Mouse (Mus musculus): ENCODE results near the gene Wdr74.

DNA sequence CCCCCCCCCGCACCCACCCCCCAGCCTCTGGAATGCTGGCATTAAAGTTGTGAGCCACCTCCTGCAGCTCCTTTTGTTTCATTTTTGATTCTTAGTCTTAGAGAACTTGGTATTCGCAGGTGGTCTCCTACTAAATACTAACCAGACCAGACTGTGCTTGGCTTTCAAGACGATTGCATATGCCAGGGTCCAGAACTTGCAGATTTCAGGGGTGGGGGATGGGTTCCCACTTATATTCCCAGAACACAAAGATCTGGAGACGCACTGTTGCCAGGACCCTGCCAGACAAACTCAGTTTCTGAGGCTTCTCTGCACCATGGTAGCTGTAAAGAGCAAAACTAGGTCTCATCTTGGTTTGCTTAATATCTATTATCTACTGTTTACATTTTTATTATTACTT lies 32.1 kb upstream of the Wdr74 start:
- TF ChIP-seq POLR2A (IDR thresholded peaks at IDR 0.05; ENCODE audit: control insufficient read depth, low read depth, low read length) = no peak
- no peak for TF ChIP-seq CTCF (IDR thresholded peaks at IDR 0.05; ENCODE audit: control insufficient read depth, insufficient read depth, insufficient replicate concordance, low read depth, low read length)
